Mouse (Mus musculus): ENCODE results near the gene Lrrc18. TPM values are rescaled to one million over a fixed set of nuclear protein-coding genes. Genes with fewer than 3 reads are reported as not detected.

Lrrc18 gene
- polyA plus RNA-seq (2014; fragmentation: Nextera tagmentation; extraction: Ambion mirVana): 0.22 and 0.48 TPM in 2 replicates

DNA sequence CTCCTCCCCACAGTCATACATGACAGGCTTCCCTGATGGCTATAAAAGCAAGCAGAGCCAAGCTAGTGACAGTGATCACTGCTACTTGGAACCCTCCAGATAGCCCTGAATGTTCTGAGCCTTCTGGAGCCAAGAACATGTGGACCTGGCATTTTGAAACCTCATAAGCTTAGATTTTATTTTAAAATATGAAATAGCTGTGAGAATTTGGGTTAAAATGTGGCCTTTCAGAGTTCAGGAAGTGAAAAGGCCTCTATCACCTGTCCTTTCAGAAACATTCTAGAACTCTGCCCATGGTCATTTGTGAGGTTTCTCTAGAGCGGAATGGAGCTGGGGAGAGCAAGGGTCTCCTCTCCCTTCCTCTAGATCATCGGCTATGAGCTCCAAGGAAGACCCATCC, at the start of gene Lrrc18:
Gene Lrrc18, plus strand, starts transcription at position 301 of the 400 bp plus-strand sequence.
- Histone ChIP-seq H3K4me1 (replicated peaks; ENCODE audit: control insufficient read depth, insufficient read depth, low read length) (peaks cover 15% of the 10 kb centered on the region), H3K27ac (no peak within 1 kb of the TSS), H3K9ac (no peak within 1 kb of the TSS), H3K4me2 (replicated peaks) (no peak within 1 kb of the TSS), H3K36me3 (replicated peaks; ENCODE audit: control insufficient read depth, insufficient read depth) (no peaks in the 10 kb centered on the region), H3K27me3 (ENCODE audit: control insufficient read depth, insufficient read depth, low read length) (no peaks in the 10 kb centered on the region), H3K9me3 (ENCODE audit: control insufficient read depth, low read length) (no peaks in the 10 kb centered on the region), H3K4me3 (replicated peaks; ENCODE audit: low read length) (no peak within 1 kb of the TSS)
- 87% methylated on average over 2 of the region's 2 CpGs for WGBS
- ATAC-seq (ENCODE audit: low FRiP score) (no peak), DNase-seq (ENCODE audit: low spot score) (no peak)

DNA sequence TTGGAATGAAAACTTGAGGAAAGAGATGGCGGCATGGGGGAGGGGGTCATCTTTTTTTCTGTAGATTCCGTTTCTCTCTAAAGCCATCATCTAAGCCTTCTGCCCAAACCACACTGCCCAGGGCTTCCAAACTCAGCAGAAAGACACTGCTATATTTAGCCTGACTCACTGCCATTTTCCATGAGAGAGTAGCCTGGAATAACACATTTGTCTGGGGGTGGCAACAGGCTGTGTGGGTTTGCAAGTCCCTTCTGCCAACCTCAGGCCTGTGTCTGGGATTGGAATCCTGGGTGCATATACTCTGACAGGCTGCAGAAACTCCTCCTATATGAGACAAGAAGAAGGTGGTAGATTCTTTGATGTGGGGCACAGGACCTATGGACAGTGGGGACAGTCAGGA, 43.7 kb upstream of the Lrrc18 start:
- H3K9me3 ChIP-seq (ENCODE audit: control insufficient read depth, low read length): no peaks in the 10 kb centered on the region
- H3K4me3 ChIP-seq (replicated peaks; ENCODE audit: low read length): no peak overlapping the region
- H3K4me1 ChIP-seq (replicated peaks; ENCODE audit: control insufficient read depth, insufficient read depth, low read length): peaks cover 12% of the 10 kb centered on the region
- H3K4me2 ChIP-seq (replicated peaks): no peak overlapping the region
- DNase-seq (ENCODE audit: low spot score) (no peak), ATAC-seq (ENCODE audit: low FRiP score) (no peak)
- H3K36me3 ChIP-seq (replicated peaks; ENCODE audit: control insufficient read depth, insufficient read depth): no peaks in the 10 kb centered on the region
- H3K9ac ChIP-seq: no peak overlapping the region
- H3K27ac ChIP-seq: no peak overlapping the region
- WGBS: 93% methylated on average over 2 of the region's 2 CpGs
- H3K27me3 ChIP-seq (ENCODE audit: control insufficient read depth, insufficient read depth, low read length): no peaks in the 10 kb centered on the region

DNA sequence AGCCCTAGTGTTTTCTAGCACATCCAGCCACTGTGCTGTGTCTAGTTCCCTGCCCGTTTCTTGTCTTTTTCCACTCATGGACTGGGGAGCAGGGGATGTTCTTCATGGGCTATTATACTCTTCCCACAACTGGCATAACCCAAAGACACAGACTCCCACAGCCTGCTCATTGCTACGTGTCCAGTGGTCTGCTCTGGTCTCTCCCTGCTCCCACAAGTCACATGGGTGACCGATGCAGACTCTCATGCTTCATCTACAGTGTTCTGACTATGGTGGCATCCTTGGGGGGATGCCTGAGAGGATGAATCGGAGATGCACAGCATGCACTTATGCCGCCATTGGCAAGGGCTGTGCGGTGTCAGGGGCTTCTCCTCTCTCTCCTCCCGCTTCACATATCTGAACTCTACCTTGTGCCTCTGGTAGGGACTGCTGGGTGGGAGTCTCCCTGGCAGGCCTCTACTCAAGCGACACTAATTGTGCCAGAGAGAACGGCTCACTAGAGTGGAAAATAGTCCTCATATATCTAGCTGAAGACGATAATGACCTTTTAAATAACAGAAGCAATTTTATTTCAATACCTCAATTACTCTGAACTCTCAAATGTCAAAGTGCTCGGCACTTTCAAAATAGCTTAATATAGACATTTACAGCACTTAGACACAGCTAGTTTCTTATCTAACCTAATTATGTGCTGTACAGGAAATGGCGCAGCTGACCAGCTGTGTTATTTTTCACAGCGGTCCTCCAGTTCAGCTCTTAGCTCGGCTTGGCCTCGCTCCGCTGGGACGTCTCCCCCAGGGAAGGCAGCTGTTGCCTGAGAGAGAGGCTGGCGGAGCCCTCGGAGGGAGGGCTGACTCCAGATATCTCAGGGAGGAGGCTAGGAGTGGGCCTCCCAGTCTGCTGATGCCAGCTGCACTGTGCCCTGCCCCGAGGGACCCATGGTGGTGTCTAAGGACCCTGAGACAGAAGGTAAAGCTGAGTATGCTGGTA, 40.6 kb upstream of the Lrrc18 start:
- peaks cover 12% of the 10 kb centered on the region for H3K4me1 ChIP-seq (replicated peaks; ENCODE audit: control insufficient read depth, insufficient read depth, low read length)
- no peaks in the 10 kb centered on the region for H3K36me3 ChIP-seq (replicated peaks; ENCODE audit: control insufficient read depth, insufficient read depth)
- 0 out of 2 replicates have a peak overlapping the region, but pooled peaks have one; percentile 1 for H3K4me2 ChIP-seq (replicated peaks)
- H3K9ac ChIP-seq: no peak overlapping the region
- no peak overlapping the region for H3K4me3 ChIP-seq (replicated peaks; ENCODE audit: low read length)
- H3K27ac ChIP-seq: peak overlapping the region; percentile 47; the same call in 1 of the 2 replicates
- 39% methylated on average over 20 of the region's 20 CpGs for WGBS
- ATAC-seq (ENCODE audit: low FRiP score): peak; percentile 60; the same call in 1 of the 2 replicates
- no peaks in the 10 kb centered on the region for H3K9me3 ChIP-seq (ENCODE audit: control insufficient read depth, low read length)
- no peaks in the 10 kb centered on the region for H3K27me3 ChIP-seq (ENCODE audit: control insufficient read depth, insufficient read depth, low read length)
- DNase-seq (ENCODE audit: low spot score): peak; percentile 44

DNA sequence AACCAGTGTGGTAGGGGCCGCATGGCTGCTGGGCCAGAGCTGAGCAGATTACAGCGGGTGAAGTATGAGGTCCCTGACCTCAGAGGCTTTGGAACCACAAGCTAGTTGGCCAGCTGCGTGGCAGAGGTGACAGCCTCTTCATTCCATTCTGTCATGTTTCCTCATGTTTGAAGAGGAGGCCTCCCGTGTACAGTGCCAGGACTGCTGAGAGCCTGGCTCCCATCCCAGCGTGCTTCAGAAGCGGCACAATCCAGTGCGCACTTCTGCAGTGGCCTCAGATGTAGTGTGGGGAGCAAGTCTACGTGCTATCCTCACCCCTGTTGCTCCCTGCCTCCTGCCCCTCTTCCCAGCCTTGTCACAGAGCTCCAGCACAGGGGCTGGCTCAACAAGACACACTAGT, 34.7 kb upstream of the Lrrc18 start:
- ATAC-seq (ENCODE audit: low FRiP score): peak; percentile 51; the same call in 1 of the 2 replicates
- H3K9me3 ChIP-seq (ENCODE audit: control insufficient read depth, low read length): no peaks in the 10 kb centered on the region
- H3K27ac ChIP-seq: no peak overlapping the region
- H3K36me3 ChIP-seq (replicated peaks; ENCODE audit: control insufficient read depth, insufficient read depth): no peaks in the 10 kb centered on the region
- DNase-seq (ENCODE audit: low spot score): peak; percentile 50
- H3K4me2 ChIP-seq (replicated peaks): no peak overlapping the region
- peaks cover 9% of the 10 kb centered on the region; the same call in 1 of the 2 replicates for H3K4me1 ChIP-seq (replicated peaks; ENCODE audit: control insufficient read depth, insufficient read depth, low read length)
- 63% methylated on average over 8 of the region's 8 CpGs for WGBS
- no peaks in the 10 kb centered on the region for H3K27me3 ChIP-seq (ENCODE audit: control insufficient read depth, insufficient read depth, low read length)
- H3K9ac ChIP-seq: no peak overlapping the region
- no peak overlapping the region for H3K4me3 ChIP-seq (replicated peaks; ENCODE audit: low read length)

DNA sequence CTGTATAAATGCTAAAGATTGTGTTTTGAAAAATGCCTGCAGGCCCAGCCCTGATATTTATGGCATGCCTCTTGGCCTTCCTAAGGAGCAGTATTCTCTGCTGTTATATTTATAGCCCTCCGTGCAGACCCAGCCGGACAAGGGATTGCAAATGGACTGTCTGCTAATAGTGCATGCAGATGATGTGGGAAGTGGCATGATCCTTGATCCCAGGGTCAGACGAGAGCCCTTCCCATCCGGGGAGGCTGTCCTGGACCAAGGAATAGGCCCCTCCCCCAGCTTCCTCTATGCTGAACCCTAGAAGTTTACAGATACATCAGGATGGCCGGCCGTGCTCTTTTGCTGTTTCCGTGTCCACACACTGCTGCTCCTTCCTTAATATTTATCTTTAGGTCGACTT, 32.5 kb upstream of the Lrrc18 start:
- ATAC-seq (ENCODE audit: low FRiP score): no peak
- Histone ChIP-seq H3K4me3 (replicated peaks; ENCODE audit: low read length) (no peak overlapping the region), H3K4me2 (replicated peaks) (no peak overlapping the region), H3K36me3 (replicated peaks; ENCODE audit: control insufficient read depth, insufficient read depth) (no peaks in the 10 kb centered on the region), H3K27me3 (ENCODE audit: control insufficient read depth, insufficient read depth, low read length) (no peaks in the 10 kb centered on the region), H3K4me1 (replicated peaks; ENCODE audit: control insufficient read depth, insufficient read depth, low read length) (peaks cover 9% of the 10 kb centered on the region; the same call in 1 of the 2 replicates), H3K9ac (no peak overlapping the region), H3K27ac (no peak overlapping the region), H3K9me3 (ENCODE audit: control insufficient read depth, low read length) (no peaks in the 10 kb centered on the region)
- DNase-seq (ENCODE audit: low spot score): no peak
- WGBS: 60% methylated on average over 8 of the region's 8 CpGs

DNA sequence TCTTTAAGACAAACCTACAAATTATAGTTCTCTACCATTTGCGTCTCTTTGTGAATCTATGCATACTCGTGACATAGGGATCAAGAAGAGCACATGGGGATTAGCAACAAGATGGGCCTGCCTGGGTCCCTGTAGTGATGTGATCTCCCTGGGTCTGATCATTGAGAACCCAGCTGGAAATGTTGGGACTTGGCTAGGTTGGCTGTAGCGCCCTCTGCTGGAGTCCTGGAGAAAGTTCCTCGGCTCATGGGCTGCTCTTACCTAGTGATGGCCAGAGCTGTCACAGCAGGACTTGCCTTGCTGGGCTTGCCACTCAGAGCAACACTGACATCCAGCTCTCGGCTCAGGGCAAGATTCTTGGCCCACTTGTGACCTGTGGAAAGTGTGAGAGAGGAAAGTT, 30.7 kb upstream of the Lrrc18 start:
- no peak overlapping the region for H3K4me3 ChIP-seq (replicated peaks; ENCODE audit: low read length)
- DNase-seq (ENCODE audit: low spot score) (peak; percentile 75), ATAC-seq (ENCODE audit: low FRiP score) (no peak; the same call in 1 of the 2 replicates)
- H3K4me1 ChIP-seq (replicated peaks; ENCODE audit: control insufficient read depth, insufficient read depth, low read length): peaks cover 9% of the 10 kb centered on the region; the same call in 1 of the 2 replicates
- H3K9me3 ChIP-seq (ENCODE audit: control insufficient read depth, low read length): no peaks in the 10 kb centered on the region
- no peaks in the 10 kb centered on the region for H3K27me3 ChIP-seq (ENCODE audit: control insufficient read depth, insufficient read depth, low read length)
- H3K36me3 ChIP-seq (replicated peaks; ENCODE audit: control insufficient read depth, insufficient read depth): no peaks in the 10 kb centered on the region
- H3K27ac ChIP-seq: no peak overlapping the region
- WGBS: 43% methylated on average over 5 of the region's 5 CpGs
- no peak overlapping the region for H3K4me2 ChIP-seq (replicated peaks)
- H3K9ac ChIP-seq: no peak overlapping the region

DNA sequence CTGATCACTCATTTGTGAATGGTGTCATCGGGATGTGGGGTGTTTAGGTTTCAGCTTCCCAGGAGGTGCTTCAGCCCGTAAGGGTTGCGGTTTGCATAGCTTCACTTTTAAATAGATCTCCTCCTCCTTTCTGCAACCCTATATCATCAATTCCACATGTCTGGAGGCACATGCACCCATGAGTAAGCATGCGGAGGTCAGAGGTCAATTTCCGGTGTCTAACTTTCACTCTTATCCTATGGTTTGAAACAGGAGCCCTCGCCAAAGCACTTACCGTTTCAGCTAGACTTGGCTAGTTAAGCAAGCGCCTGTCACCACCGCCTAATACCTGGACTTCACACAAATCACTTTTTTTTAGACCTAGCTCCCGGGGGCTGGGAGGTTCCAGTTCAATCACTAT, 26.4 kb upstream of the Lrrc18 start:
- H3K9me3 ChIP-seq (ENCODE audit: control insufficient read depth, low read length): no peaks in the 10 kb centered on the region
- no peak overlapping the region for H3K4me2 ChIP-seq (replicated peaks)
- H3K27me3 ChIP-seq (ENCODE audit: control insufficient read depth, insufficient read depth, low read length): no peaks in the 10 kb centered on the region
- H3K9ac ChIP-seq: no peak overlapping the region
- H3K36me3 ChIP-seq (replicated peaks; ENCODE audit: control insufficient read depth, insufficient read depth): no peaks in the 10 kb centered on the region
- H3K4me1 ChIP-seq (replicated peaks; ENCODE audit: control insufficient read depth, insufficient read depth, low read length): no peaks in the 10 kb centered on the region
- no peak overlapping the region for H3K27ac ChIP-seq
- no peak for DNase-seq (ENCODE audit: low spot score)
- 84% methylated on average over 10 of the region's 10 CpGs for WGBS
- no peak for ATAC-seq (ENCODE audit: low FRiP score)
- H3K4me3 ChIP-seq (replicated peaks; ENCODE audit: low read length): no peak overlapping the region

DNA sequence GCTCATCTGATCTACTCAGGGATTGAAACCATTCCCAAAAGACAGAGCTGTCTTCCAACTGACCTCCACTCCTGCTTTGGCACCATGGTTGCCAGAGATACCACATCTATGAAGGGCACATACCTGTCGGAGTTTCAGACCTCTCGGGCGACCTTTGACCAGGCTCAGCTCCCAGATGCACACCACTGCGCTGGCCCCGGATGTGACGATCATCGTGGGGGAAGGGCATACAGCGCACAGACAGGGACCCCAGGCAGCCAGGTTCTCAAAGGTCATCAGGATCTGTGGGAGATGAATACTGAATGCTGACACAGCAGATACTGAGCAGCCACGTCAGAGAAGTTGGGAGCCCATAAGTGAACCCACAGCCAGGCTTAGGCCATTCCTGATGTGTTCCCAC, 20.5 kb upstream of the Lrrc18 start:
- Histone ChIP-seq H3K4me2 (replicated peaks) (no peak overlapping the region), H3K27me3 (ENCODE audit: control insufficient read depth, insufficient read depth, low read length) (no peaks in the 10 kb centered on the region), H3K9me3 (ENCODE audit: control insufficient read depth, low read length) (no peaks in the 10 kb centered on the region), H3K36me3 (replicated peaks; ENCODE audit: control insufficient read depth, insufficient read depth) (no peaks in the 10 kb centered on the region), H3K4me3 (replicated peaks; ENCODE audit: low read length) (no peak overlapping the region), H3K9ac (no peak overlapping the region), H3K27ac (no peak overlapping the region), H3K4me1 (replicated peaks; ENCODE audit: control insufficient read depth, insufficient read depth, low read length) (no peaks in the 10 kb centered on the region)
- DNase-seq (ENCODE audit: low spot score) (no peak), ATAC-seq (ENCODE audit: low FRiP score) (no peak)
- 80% methylated on average over 9 of the region's 9 CpGs for WGBS

DNA sequence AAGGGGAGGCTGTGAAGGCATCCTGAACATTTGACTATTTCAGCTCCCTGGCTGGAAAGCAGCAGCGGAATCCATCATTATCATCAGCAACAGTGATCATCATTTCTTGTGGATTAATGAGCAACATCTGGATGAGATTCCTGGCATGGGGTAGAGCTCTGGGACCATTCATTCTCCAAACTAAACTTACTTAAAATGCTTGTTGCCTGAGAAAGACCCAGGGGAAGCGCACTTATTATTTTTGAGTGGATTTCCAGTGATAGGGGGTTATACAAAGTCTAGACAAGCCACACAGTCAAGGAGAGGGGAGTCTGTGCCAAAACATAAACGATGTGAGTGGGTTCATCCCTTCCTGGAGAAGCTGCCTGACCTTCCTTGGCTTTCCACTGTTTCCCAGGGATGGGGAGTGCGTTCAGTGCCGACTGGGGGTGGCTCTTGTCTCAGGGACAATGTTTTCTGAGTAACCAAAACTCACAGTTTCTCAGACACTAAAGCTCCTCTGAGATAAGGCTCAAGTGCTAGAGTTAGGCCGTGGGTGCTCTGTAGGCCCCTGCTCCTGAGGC, 6.9 kb upstream of the Lrrc18 start:
- no peak overlapping the region for H3K4me2 ChIP-seq (replicated peaks)
- no peaks in the 10 kb centered on the region for H3K9me3 ChIP-seq (ENCODE audit: control insufficient read depth, low read length)
- H3K27me3 ChIP-seq (ENCODE audit: control insufficient read depth, insufficient read depth, low read length): no peaks in the 10 kb centered on the region
- WGBS: 82% methylated on average over 6 of the region's 6 CpGs
- no peak for DNase-seq (ENCODE audit: low spot score)
- no peak for ATAC-seq (ENCODE audit: low FRiP score)
- no peak overlapping the region for H3K9ac ChIP-seq
- H3K4me1 ChIP-seq (replicated peaks; ENCODE audit: control insufficient read depth, insufficient read depth, low read length): no peaks in the 10 kb centered on the region
- no peak overlapping the region for H3K4me3 ChIP-seq (replicated peaks; ENCODE audit: low read length)
- no peak overlapping the region for H3K27ac ChIP-seq
- no peaks in the 10 kb centered on the region for H3K36me3 ChIP-seq (replicated peaks; ENCODE audit: control insufficient read depth, insufficient read depth)
